Mouse (Mus musculus) stomach, embryonic 14.5 days (tissue): Measurements from ENCODE around the gene Dll3. TPM values are rescaled to one million over a fixed set of nuclear protein-coding genes. Genes with fewer than 3 reads are reported as not detected.

Source experiments
- ATAC-seq: fragments of 200-750 bp; cut with Nextera tagmentation; 2 replicates; pipeline ENCODE4 v1.8.0; 2017; ENCODE audit warnings: low read depth, moderate TSS enrichment; ENCODE audit not compliant: insufficient number of reproducible peaks, insufficient read depth, low FRiP score
- H3K27ac ChIP-seq: fragments of 300-500 bp; sonication (generic); 2 replicates; pipeline ENCODE4 v1.5.1; 2014; ENCODE audit warnings: mild to moderate bottlenecking, low read length, moderate library complexity, mixed read lengths
- H3K27me3 ChIP-seq: fragments of 300-500 bp; sonication (generic); 2 replicates; pipeline ENCODE4 v1.6.1; 2014; ENCODE audit warnings: low read length, control low read depth, mixed read lengths; ENCODE audit not compliant: control insufficient read depth, insufficient read depth
- H3K36me3 ChIP-seq: fragments of 300-500 bp; sonication (generic); 2 replicates; pipeline ENCODE4 v1.6.1; 2014; ENCODE audit warnings: mild to moderate bottlenecking, control low read depth, low read length, moderate library complexity, mixed read lengths; ENCODE audit not compliant: control insufficient read depth, insufficient read depth
- H3K4me1 ChIP-seq: fragments of 300-500 bp; sonication (generic); 2 replicates; pipeline ENCODE4 v1.6.1; 2014; ENCODE audit warnings: low read length, control low read depth, mixed read lengths; ENCODE audit not compliant: control insufficient read depth, insufficient read depth
- H3K4me2 ChIP-seq: fragments of 300-500 bp; sonication (generic); replicated peaks from 2 replicates; pipeline ENCODE4 v1.6.1; 2014; ENCODE audit warnings: low read depth, low read length, control low read depth
- H3K4me3 ChIP-seq: fragments of 300-500 bp; sonication (generic); 2 replicates; pipeline ENCODE4 v1.5.1; 2014; ENCODE audit warnings: low read depth, low read length, control low read depth
- H3K9ac ChIP-seq: fragments of 300-500 bp; sonication (generic); replicated peaks from 2 replicates; pipeline ENCODE4 v1.6.1; 2014; ENCODE audit warnings: low read depth, mild to moderate bottlenecking, control low read depth, low read length, moderate library complexity, mixed read lengths
- H3K9me3 ChIP-seq: fragments of 300-500 bp; sonication (generic); 2 replicates; pipeline ENCODE4 v1.6.1; 2016; ENCODE audit warnings: low read depth, low read length, control low read depth; ENCODE audit not compliant: control insufficient read depth
- WGBS: fragments of 180-500 bp; shearing (Covaris S2); extraction: QIAGEN DNeasy Blood & Tissue Kit; methylation state at CpG from one replicate; pipeline ENCODE4 v1.1.7; 2014; 5-methylcytosine and 5-hydroxymethylcytosine counted together
- polyA plus RNA-seq: library from polyadenylated mRNA; unstranded; fragments of >200 nt; fragmentation: Nextera tagmentation; extraction: Ambion mirVana; gene quantifications from 2 replicates; pipeline ENCODE4 v1.2.1, GENCODE M21; 2014

The Dll3 gene
- 3.8 and 4.7 TPM in 2 replicates for polyA plus RNA-seq

GRCm38 (mm10) chr7:28301616-28302433 is at the start of gene Dll3:
Gene Dll3 (minus strand): TSS chr7:28302238.
- H3K9ac ChIP-seq, result no peak within 1 kb of the TSS; the same call in 1 of the 2 replicates
- peaks cover 6% of the 10 kb centered on the region for H3K4me1 ChIP-seq
- no peaks in the 10 kb centered on the region for H3K9me3 ChIP-seq
- peak within 1 kb of the TSS; percentile 22 for H3K4me3 ChIP-seq
- WGBS, result 2% methylated on average over 30 of the region's 30 CpGs
- ATAC-seq, result peak; percentile 73; the same call in 1 of the 2 replicates
- H3K36me3 ChIP-seq, result peaks cover 16% of the 10 kb centered on the region
- H3K27ac ChIP-seq, result no peak within 1 kb of the TSS
- peaks cover 14% of the 10 kb centered on the region for H3K27me3 ChIP-seq
- peak within 1 kb of the TSS; percentile 40 for H3K4me2 ChIP-seq

DNA sequence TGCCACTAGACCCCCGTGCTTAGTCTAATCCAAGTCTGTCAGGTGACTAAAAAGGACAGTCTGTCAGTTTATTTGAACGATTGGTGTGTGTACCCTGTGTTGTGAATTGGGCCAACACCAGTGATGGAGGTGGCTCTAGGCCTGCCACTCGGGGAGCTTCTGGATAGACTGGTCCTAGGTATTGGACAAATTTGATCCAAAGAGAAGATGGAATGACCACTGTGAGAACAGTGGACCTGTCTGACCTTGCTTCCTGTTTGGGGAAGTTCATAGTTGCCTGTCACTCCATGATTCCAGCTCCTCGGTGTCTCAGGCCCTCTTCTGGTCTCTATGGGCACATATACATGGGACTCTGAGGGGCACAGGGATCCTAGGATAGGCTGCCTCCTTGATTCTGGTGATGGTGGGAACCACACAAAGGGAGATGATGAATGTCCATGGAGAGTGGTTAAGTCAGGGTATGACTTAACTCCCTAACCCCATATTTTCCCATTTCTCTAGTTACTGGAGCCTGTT is 49.7 kb upstream of the Dll3 start:
- WGBS, result 35% methylated on average over 4 of the region's 4 CpGs
- Histone ChIP-seq H3K9me3 (no peaks in the 10 kb centered on the region), H3K27me3 (no peaks in the 10 kb centered on the region), H3K4me1 (peaks cover 18% of the 10 kb centered on the region; the same call in 1 of the 2 replicates), H3K9ac (peak overlapping the region; percentile 96), H3K4me2 (peak overlapping the region; percentile 66), H3K36me3 (peaks cover 29% of the 10 kb centered on the region), H3K4me3 (peak overlapping the region; percentile 98), H3K27ac (peak overlapping the region; percentile 97; the same call in 1 of the 2 replicates)
- no peak for ATAC-seq

DNA sequence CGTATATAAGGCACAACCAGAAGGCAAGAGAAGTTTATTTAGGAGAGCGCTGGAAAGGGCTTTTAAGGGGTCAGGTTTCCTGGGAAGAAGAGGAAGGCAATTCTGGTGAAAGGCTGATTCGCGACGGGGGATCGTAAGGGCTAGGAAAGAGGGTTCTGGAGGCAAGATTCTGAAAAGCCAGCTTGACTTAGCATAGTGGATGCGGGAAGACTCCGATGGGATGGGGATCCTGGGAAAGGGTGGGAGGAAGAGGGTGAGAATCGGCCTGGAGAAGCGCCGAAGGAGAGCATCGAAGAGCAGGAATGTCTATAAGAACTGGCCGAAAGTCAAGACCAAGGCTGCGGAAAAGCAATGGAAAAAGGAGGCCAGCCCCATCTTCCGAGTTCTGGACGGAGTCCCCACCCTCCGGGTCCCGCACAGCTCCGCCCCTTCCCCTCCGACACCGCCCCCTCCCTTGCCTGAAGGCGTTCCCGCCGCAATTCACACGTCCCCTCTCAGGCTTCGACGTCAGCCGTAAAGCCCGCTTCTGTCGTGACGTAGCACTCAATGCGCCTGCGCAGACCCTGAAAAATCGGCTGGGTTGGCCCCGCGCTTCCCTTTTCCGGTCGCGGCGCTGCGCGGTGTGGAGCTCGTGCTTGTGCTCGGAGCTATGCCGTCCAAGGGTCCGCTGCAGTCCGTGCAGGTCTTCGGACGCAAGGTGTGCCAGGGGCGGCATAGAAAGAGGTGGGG is 48.3 kb upstream of the Dll3 start, which contains the start of gene Rps16:
Gene Rps16 (plus strand): TSS at position 498 of the 729 bp plus-strand sequence.
- Histone ChIP-seq H3K9ac (peak within 1 kb of the TSS; percentile 96), H3K36me3 (peaks cover 29% of the 10 kb centered on the region), H3K4me1 (peaks cover 16% of the 10 kb centered on the region; the same call in 1 of the 2 replicates), H3K27ac (peak within 1 kb of the TSS; percentile 97), H3K4me2 (peak within 1 kb of the TSS; percentile 66), H3K4me3 (peak within 1 kb of the TSS; percentile 98), H3K9me3 (no peaks in the 10 kb centered on the region), H3K27me3 (no peaks in the 10 kb centered on the region)
- peak; percentile 92 for ATAC-seq
- WGBS, result under 1% methylated on average over 49 of the region's 50 CpGs

GRCm38 (mm10) chr7:28348601-28349000 is 46.6 kb upstream of the Dll3 start:
- H3K27ac ChIP-seq, result no peak overlapping the region
- no peak overlapping the region for H3K4me3 ChIP-seq
- H3K4me1 ChIP-seq, result peaks cover 16% of the 10 kb centered on the region; the same call in 1 of the 2 replicates
- no peak for ATAC-seq
- H3K36me3 ChIP-seq, result peaks cover 17% of the 10 kb centered on the region
- no peaks in the 10 kb centered on the region for H3K27me3 ChIP-seq
- H3K9ac ChIP-seq, result no peak overlapping the region
- no peak overlapping the region for H3K4me2 ChIP-seq
- no peaks in the 10 kb centered on the region for H3K9me3 ChIP-seq
- WGBS, result 85% methylated on average over 7 of the region's 7 CpGs

DNA sequence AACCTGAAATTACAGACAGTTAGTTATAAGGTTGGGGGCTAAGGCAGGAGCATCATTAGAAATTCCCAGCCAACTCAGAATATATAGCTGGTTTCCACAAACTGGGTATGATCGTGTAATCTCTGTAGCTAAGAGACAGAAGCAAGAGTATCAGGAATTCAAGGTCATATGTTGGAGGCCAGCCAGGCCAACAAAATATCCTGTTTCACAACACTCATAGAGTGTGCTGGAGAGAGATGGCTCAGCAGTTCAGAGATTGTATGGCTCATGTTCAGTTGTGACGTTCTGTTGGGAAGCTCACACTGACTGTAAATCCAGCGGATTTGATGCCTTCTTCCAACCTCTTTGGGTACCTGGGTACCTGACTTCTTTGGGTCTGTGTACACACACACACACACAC is 45.7 kb upstream of the Dll3 start:
- Histone ChIP-seq H3K36me3 (peaks cover 9% of the 10 kb centered on the region; the same call in 1 of the 2 replicates), H3K27me3 (no peaks in the 10 kb centered on the region), H3K4me3 (no peak overlapping the region), H3K4me1 (peaks cover 16% of the 10 kb centered on the region; the same call in 1 of the 2 replicates), H3K9ac (no peak overlapping the region), H3K27ac (no peak overlapping the region), H3K9me3 (no peaks in the 10 kb centered on the region), H3K4me2 (no peak overlapping the region)
- no peak for ATAC-seq
- 79% methylated on average over 3 of the region's 3 CpGs for WGBS

GRCm38 (mm10) chr7:28344637-28345036 is 42.6 kb upstream of the Dll3 start:
- no peak overlapping the region for H3K27ac ChIP-seq
- H3K27me3 ChIP-seq, result no peaks in the 10 kb centered on the region
- H3K4me3 ChIP-seq, result no peak overlapping the region
- no peaks in the 10 kb centered on the region for H3K9me3 ChIP-seq
- 4% methylated on average over 4 of the region's 4 CpGs for WGBS
- no peak for ATAC-seq
- H3K36me3 ChIP-seq, result no peaks in the 10 kb centered on the region
- H3K4me2 ChIP-seq, result no peak overlapping the region
- no peak overlapping the region for H3K9ac ChIP-seq
- H3K4me1 ChIP-seq, result peaks cover 5% of the 10 kb centered on the region

- Histone ChIP-seq H3K27ac (no peak overlapping the region), H3K36me3 (no peaks in the 10 kb centered on the region), H3K27me3 (no peaks in the 10 kb centered on the region), H3K9me3 (no peaks in the 10 kb centered on the region), H3K4me3 (no peak overlapping the region), H3K9ac (no peak overlapping the region), H3K4me2 (no peak overlapping the region), H3K4me1 (no peaks in the 10 kb centered on the region; the same call in 1 of the 2 replicates)
- 26% methylated on average over 7 of the region's 7 CpGs for WGBS
- ATAC-seq, result no peak
Measured at GRCm38 (mm10) chr7:28341381-28341780, 39.3 kb upstream of the Dll3 start.
